Mouse (Mus musculus) ovary, postnatal 36 days (tissue): Measurements from ENCODE around the gene Gpr171.

Experiments
- DNase-seq: peaks from one replicate; pipeline ENCODE4 v3.0.0; 2022; ENCODE audit warnings: low spot score, mixed read lengths

Gene Gpr171

DNA sequence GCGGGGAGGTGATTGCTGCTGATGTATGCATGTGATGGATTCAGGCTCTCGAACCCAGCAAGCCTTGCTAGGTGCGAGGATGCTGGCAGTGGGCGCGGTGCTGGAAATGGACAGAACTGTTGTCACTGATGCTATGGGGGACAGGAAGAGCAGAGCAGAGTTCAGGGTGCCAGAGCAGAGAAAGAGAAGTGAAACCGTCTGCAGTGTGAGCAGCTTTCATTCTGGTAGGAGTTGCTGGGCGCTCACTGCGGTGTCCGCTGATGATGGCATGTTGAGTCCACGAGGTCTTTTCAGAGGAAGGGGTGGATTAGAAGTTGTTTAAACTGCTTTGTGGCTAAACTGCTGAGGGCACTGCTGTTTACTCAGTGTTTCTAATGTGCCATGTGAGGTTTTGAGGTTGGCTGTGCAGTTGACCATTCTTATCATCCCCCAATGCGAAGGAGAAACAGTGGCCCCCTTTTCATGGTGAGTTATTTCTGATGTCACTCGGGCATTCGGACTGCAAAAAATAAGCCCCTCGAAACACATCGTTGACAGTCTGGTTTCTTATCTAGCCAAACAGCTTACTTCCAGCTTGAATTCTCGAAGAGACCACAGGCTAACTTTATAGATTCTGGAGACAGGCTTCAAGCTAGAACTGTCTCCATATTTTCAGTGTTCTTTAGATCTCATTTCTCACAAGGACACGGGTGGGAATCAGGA is 46.6 kb downstream of the Gpr171 start:
- DNase-seq: no peak
